Mouse (Mus musculus) c-Kit-positive CD71-negative TER-119-negative erythroid progenitor cells, embryonic 14.5 days (primary cell): ENCODE results near the gene Gm5891.
"Not testable (repeated sequence)": the region's sequence is repeated elsewhere in the genome, so short reads cannot be mapped to it uniquely, and the experiment has no call there.

Source experiments
- DNase-seq: peaks from one replicate; pipeline ENCODE4 v3.0.0-alpha.2; 2013; ENCODE audit warnings: low read depth

Gm5891 gene

GRCm38 (mm10) chr7:21921191-21921590 is at the start of gene Gm5891:
TSS of gene Gm5891 (minus strand) at chr7:21921291.
- DNase-seq, result not testable (repeated sequence)
